Mouse (Mus musculus) heart, postnatal 0 days (tissue): ENCODE data around the gene Tmem102. TPM values are rescaled to one million over a fixed set of nuclear protein-coding genes. Genes with fewer than 3 reads are reported as not detected.

Source experiments
- ATAC-seq: fragments of 200-750 bp; cut with Nextera tagmentation; 2 replicates; pipeline ENCODE4 v1.8.0; 2017; ENCODE audit warnings: low read depth, moderate number of reproducible peaks, moderate library complexity; ENCODE audit not compliant: insufficient read depth
- DNase-seq: peaks from one replicate; pipeline ENCODE4 v3.0.0-alpha.2; 2016; ENCODE audit warnings: low spot score
- H3K27ac ChIP-seq: fragments of 300-500 bp; sonication (generic); 2 replicates; pipeline ENCODE4 v1.5.1; 2014; ENCODE audit warnings: low read depth, mild to moderate bottlenecking
- H3K27me3 ChIP-seq: fragments of 300-500 bp; sonication (generic); 2 replicates; pipeline ENCODE4 v1.6.1; 2014; ENCODE audit warnings: low read length, mixed read lengths; ENCODE audit not compliant: control insufficient read depth, insufficient read depth
- H3K36me3 ChIP-seq: fragments of 300-500 bp; sonication (generic); replicated peaks from 2 replicates; pipeline ENCODE4 v1.6.1; 2014; ENCODE audit warnings: low read length, mixed read lengths; ENCODE audit not compliant: control insufficient read depth, insufficient read depth
- H3K4me1 ChIP-seq: fragments of 300-500 bp; sonication (generic); 2 replicates; pipeline ENCODE4 v1.6.1; 2014; ENCODE audit warnings: antibody characterized with exemption; ENCODE audit not compliant: control insufficient read depth, insufficient read depth
- H3K4me2 ChIP-seq: fragments of 300-500 bp; sonication (generic); 2 replicates; pipeline ENCODE4 v1.6.1; 2014; ENCODE audit warnings: low read depth, mild to moderate bottlenecking, low read length, moderate library complexity
- H3K4me3 ChIP-seq: fragments of 300-500 bp; sonication (generic); 2 replicates; pipeline ENCODE4 v1.5.1; 2014; ENCODE audit warnings: low read depth, low read length
- H3K9ac ChIP-seq: fragments of 300-500 bp; sonication (generic); replicated peaks from 2 replicates; pipeline ENCODE4 v1.6.1; 2014; ENCODE audit warnings: low read depth, low read length, mixed read lengths
- H3K9me3 ChIP-seq: fragments of 300-500 bp; sonication (generic); replicated peaks from 2 replicates; pipeline ENCODE4 v1.6.1; 2016; ENCODE audit warnings: low read length; ENCODE audit not compliant: control insufficient read depth
- CTCF ChIP-seq: IDR thresholded peaks from 2 replicates; pipeline ENCODE4 v1.5.1; 2016; ENCODE audit warnings: antibody characterized with exemption, control low read depth, low read depth
- EP300 ChIP-seq: IDR thresholded peaks from 2 replicates; pipeline ENCODE4 v1.6.1; 2016; ENCODE audit warnings: antibody characterized with exemption, low read depth
- whole genome bisulfite sequencing: fragments of 180-500 bp; shearing (Covaris S2); extraction: QIAGEN DNeasy Blood & Tissue Kit; methylation state at CpG from one replicate; pipeline ENCODE4 v1.1.7; 2014; 5-methylcytosine and 5-hydroxymethylcytosine counted together
- polyA plus RNA-seq: library from polyadenylated mRNA; unstranded; fragments of >200 nt; fragmentation: Nextera tagmentation; extraction: Ambion mirVana; gene quantifications from 2 replicates; pipeline ENCODE4 v1.2.1, GENCODE M21; 2015
- total RNA-seq: library from RNA; depleted of rRNA; stranded (reverse); fragments of >200 nt; gene quantifications from 2 replicates; pipeline ENCODE4 v1.2.3, GENCODE M21; 2014; ENCODE audit warnings: low replicate concordance

Tmem102 gene
- total and polyA plus RNA-seq, 2 experiments from 2014 or later, result 2.6 to 2.7 TPM

DNA sequence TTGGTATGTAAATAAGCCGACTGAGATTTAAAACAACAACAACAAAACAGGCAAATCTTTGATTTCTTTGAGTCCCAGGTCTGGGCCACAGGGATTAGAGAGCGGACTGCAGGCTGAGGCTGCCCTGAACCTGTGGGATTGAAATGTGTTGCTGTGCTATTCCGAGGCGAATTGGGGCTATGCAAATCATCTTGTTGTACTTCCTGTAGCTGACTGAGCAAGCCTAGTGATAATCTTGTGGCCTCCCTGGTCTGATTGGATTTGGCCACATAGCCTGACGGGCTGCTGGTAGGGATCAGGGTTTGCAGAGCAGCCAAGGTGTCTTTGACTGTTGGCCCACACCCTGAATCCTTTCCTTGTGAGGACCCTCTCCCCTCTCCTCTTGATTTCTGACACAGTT, 30.5 kb downstream of the Tmem102 start:
- ATAC-seq, result no peak
- Histone ChIP-seq H3K9me3 (no peaks in the 10 kb centered on the region), H3K4me2 (no peak overlapping the region), H3K4me3 (no peak overlapping the region), H3K9ac (no peak overlapping the region), H3K27ac (no peak overlapping the region), H3K36me3 (peaks cover 26% of the 10 kb centered on the region), H3K27me3 (no peaks in the 10 kb centered on the region), H3K4me1 (0 out of 2 replicates have a peak, but pooled peaks cover 3% of the 10 kb centered on the region)
- no peak for TF ChIP-seq EP300
- TF ChIP-seq CTCF, result no peak
- DNase-seq, result no peak
- WGBS, result 60% methylated on average over 5 of the region's 5 CpGs

DNA sequence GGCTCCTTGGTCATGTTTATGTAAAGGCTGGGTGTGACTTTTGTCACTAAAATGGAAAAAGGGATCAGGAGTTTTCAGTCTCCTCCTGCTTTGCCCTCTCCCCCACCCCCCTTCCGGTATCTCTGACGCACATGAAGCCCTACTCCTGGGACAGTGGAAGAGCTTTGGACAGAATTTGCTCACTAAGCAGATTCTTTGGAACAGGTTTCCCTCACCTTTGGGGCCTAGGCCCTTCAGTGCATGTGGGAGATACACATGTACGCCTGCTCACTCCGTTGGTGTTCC, 37.9 kb downstream of the Tmem102 start:
- 53% methylated on average over 4 of the region's 4 CpGs for WGBS
- DNase-seq (peak; percentile 26), ATAC-seq (no peak)
- no peak overlapping the region for H3K9ac ChIP-seq
- H3K27ac ChIP-seq, result peak overlapping the region; percentile 98
- H3K36me3 ChIP-seq, result 0 out of 2 replicates have a peak, but pooled peaks cover 3% of the 10 kb centered on the region
- H3K4me2 ChIP-seq, result peak overlapping the region; percentile 61
- TF ChIP-seq CTCF (no peak), EP300 (no peak)
- no peaks in the 10 kb centered on the region for H3K27me3 ChIP-seq
- H3K4me3 ChIP-seq, result peak overlapping the region; percentile 92
- H3K9me3 ChIP-seq, result no peaks in the 10 kb centered on the region
- H3K4me1 ChIP-seq, result peaks cover 11% of the 10 kb centered on the region

DNA sequence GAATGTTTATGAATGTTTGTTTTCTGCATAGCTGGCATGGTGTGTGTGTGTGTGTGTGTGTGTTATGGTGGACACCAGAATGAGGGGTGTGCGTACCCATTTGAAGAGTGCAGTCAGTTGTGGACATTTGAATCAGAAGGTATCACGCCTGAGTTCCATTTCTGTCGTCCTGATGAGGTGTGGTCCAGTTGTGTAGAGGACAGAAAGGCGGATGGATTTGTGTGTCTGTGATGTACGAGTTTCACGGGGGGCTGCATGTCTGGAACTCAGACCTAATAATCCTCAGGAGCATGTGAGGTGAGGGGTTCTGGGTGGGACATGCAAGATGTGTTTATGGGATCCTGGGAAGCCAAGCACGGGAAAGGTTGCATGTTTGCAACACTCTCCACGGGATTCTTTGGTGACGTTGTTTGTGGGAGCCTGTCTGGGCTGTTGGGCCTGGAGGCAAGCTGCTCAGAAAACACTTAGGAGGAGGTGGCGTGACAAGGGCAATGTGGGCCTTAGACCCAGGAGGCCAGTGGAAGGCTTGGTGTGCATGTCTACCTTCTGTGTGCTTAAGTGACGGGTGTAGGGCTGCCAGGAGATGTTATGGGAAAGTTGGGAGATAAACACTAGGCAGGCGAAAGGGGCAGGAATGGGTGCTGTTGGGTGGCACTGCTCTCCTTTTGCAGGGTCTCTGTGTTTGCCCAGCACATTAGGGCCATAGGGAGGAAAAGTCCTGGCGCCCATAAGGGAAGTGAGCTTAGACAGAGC, 38.4 kb downstream of the Tmem102 start:
- ATAC-seq (no peak), DNase-seq (no peak)
- Histone ChIP-seq H3K27ac (peak overlapping the region; percentile 98), H3K36me3 (0 out of 2 replicates have a peak, but pooled peaks cover 3% of the 10 kb centered on the region), H3K4me1 (peaks cover 11% of the 10 kb centered on the region), H3K9me3 (no peaks in the 10 kb centered on the region), H3K4me2 (peak overlapping the region; percentile 61), H3K9ac (peak overlapping the region; percentile 98), H3K4me3 (peak overlapping the region; percentile 92), H3K27me3 (no peaks in the 10 kb centered on the region)
- 47% methylated on average over 13 of the region's 13 CpGs for WGBS
- no peak for TF ChIP-seq CTCF
- TF ChIP-seq EP300, result no peak

DNA sequence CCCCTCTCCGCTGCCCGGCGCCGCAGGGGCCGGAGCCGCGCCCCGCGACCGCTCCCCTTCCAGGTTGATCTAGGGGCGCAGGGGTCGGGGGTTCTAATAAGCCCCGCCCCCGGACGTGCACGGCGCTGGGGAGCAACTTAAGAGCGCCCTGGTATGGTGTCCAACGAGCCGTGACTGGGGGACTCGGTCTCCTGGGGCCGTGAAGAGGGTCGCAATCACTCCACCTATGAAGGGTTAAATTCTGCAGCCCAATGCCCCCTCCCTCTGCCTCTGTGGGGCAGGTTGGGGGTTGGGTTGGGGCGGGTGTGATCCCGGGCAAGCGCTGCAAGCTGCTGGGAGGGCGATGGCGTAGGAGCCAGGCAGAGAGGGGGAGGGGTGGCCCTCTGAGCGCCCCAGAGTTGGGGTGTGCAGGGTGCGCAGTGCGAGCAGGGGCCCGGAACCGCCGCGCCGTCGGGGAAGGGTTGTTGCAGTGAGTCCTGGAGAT, 39.3 kb downstream of the Tmem102 start:
- H3K9ac ChIP-seq, result peak overlapping the region; percentile 98
- under 1% methylated on average over 28 of the region's 37 CpGs for WGBS
- H3K9me3 ChIP-seq, result no peaks in the 10 kb centered on the region
- no peak for TF ChIP-seq CTCF
- no peak for TF ChIP-seq EP300
- H3K27ac ChIP-seq, result peak overlapping the region; percentile 98
- peak; percentile 82 for ATAC-seq
- H3K4me3 ChIP-seq, result peak overlapping the region; percentile 92
- H3K4me1 ChIP-seq, result peaks cover 11% of the 10 kb centered on the region
- peak; percentile 36 for DNase-seq
- no peaks in the 10 kb centered on the region for H3K27me3 ChIP-seq
- peak overlapping the region; percentile 61 for H3K4me2 ChIP-seq
- no peaks in the 10 kb centered on the region for H3K36me3 ChIP-seq

DNA sequence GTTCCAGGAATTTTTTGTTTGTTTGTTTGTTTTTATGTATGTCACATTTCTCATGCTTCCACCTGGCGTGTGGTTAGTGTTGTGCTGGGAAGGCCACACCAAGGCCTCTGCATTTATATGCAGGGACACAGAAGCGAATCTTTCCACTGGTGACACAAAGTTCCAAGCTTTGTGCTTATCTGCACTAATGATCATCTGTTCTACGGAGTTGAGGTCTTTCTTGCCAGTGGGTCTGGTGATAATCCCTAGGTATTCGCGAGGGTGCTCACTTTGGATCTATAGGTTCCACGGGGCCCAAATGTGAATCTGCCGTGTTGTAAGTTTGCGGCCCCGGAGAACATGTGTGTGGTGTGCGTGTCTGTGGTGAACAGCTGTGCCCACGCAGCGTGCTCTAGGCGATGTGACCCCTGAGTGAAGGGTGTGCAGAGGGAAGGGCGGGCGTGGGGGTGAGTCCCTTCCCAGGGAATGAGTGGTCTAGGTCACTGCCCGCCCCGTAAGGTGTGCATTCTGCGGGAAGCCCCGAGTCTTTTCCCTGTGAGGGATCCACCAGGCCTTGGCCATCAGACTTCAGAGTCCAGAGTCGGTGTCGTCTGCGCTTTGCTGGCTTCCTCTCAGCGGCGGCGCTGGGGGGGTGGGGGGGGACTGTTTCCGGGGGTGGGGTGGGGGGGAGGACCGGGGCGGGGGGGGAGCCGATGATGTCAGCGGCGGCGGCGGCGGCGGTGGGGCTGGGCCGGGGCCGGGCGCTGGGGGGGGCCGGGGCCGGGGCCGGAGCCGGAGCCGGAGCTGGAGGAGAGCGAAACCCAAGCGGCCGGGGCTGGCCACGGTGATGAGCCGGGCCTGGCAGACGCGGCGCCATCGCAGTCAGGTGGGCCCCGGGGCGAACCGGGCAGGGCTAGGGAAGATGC, 40.0 kb downstream of the Tmem102 start, which contains the start of gene Zbtb4:
TSS of gene Zbtb4 (plus strand) at position 692 of the 905 bp plus-strand sequence.
- H3K36me3 ChIP-seq, result no peaks in the 10 kb centered on the region
- TF ChIP-seq CTCF (no peak), EP300 (no peak)
- H3K4me3 ChIP-seq, result peak within 1 kb of the TSS; percentile 92
- H3K9ac ChIP-seq, result peak within 1 kb of the TSS; percentile 98
- H3K4me2 ChIP-seq, result peak within 1 kb of the TSS; percentile 61
- DNase-seq, result peak; percentile 25
- no peaks in the 10 kb centered on the region for H3K27me3 ChIP-seq
- ATAC-seq, result peak; percentile 68
- no peaks in the 10 kb centered on the region for H3K9me3 ChIP-seq
- 25% methylated on average over 24 of the region's 55 CpGs for WGBS
- peaks cover 11% of the 10 kb centered on the region for H3K4me1 ChIP-seq
- peak within 1 kb of the TSS; percentile 98 for H3K27ac ChIP-seq
